Mouse (Mus musculus) c-Kit-positive CD71-negative TER-119-negative erythroid progenitor cells, embryonic 14.5 days (primary cell): ENCODE results near the gene Gpc6.

Experiments used
- DNase-seq: peaks from one replicate; pipeline ENCODE4 v3.0.0-alpha.2; 2013; ENCODE audit warnings: low read depth

Gene Gpc6

DNA sequence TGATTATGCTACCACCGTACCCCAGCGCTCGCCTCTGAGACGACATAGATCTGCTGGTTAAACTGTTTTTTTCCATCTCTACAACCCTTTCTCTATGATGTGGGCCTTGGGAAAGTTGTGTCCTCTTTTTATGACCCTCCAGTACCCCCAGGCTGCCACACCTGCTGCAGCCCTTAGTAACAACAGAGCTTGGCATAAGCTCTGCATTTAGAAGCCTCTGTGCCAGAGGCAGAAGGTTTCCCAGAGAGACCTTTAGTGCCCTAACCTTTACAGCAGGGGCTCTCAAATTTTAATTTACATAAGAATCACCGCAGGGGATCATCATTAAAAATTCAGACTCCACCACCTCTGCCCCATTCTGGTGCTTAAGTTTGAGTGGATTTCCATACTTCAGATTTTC lies 875.3 kb downstream of the Gpc6 start:
- DNase-seq = no peak

DNA sequence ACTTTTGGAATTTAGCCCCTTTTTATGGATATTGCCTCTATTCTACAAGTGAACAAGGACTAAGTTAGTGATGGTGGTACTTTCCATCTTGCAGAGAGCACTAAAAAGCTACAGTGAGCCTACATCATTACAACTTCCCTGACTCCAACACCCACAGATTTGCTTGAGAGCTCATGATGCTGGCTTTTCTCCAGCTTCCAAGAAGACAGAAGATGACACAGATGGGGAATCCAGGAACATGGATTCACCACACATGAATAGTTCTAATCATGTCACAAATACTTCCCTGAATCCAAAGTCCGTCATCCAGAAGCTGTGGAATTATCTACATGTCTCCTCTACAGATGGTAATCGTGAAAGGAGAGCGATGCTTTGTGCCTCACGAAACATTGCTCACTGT lies 882.7 kb downstream of the Gpc6 start:
- DNase-seq = no peak

DNA sequence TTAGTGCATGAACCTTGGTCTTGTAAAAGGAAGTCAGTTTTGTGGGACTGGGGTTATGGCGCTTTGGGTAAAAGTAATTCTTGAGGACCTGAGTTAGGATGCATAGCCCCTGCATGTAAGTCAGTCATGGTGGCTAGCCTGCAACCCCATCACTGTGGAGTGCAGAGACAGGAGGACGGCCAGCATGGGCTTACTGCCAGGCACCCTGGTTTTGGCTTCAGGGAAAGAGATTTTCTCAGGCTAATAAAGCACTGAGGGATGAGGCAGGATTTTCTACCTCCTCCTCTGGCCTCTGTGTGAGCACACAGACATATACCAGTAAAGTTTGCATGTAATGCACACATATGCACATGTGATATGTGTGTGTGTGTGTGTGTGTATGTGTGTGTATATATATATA lies 883.2 kb downstream of the Gpc6 start:
- no peak for DNase-seq

DNA sequence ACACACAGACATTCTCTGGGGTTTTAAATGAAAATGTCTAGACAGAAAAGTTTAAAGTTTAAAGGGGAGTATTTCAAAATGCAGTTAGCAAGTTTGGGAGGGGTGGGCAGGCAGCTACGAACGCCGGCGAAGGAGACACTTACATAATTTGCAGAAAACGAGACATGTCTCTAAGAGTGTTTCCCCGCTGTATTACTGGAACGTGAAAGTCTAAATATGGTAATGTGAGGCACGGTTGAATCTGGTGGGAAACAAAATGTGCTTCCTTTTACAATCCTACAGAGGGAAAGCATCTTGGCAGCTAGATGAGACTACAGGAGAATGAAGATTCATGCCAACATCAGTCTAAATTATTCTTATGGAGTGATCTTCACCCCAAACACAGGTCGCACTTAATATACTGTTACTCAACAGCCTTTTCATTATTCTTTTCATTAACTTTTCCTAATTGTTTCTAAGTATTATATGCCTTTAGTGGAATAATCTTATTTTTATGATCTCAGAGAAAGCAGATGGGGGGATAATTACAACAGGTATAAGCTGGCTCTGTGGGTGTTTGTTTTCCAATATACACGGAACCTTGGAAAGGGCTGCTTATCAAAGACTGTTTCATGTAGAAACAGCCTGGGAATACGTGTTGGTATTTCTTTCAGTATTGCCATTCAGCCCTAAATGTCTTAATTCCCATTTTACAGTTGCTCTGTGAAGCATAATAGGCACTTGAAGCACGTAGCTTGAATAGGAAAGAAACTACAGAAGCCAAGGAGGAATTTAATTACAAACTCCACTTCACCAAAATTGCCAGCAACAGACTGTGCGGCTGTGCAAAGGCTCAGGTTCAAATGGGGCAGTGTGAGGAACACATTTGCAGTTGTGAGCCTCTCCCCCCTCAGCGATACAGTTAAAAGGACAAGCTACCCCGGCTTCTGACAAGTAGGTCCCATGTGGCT lies 885.5 kb downstream of the Gpc6 start:
- no peak for DNase-seq

DNA sequence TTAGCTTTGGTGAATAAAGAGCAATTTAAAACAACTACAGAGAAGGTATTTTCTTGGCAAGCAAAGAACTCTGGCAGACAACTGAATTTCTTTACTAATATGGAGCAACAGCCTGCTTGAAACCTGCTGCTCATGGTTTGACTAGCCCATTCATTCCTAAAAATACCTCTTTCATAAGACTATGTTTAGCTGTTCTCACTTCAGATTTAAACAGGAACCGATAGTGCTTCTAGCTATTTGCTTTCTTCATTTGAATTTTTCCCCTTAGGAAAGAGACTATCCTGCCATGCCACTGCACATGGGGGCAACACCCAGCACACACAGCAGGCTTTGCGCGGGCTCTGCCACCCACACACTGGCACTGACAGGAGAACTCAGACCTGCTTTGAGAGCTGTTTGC lies 888.4 kb downstream of the Gpc6 start:
- DNase-seq = no peak

DNA sequence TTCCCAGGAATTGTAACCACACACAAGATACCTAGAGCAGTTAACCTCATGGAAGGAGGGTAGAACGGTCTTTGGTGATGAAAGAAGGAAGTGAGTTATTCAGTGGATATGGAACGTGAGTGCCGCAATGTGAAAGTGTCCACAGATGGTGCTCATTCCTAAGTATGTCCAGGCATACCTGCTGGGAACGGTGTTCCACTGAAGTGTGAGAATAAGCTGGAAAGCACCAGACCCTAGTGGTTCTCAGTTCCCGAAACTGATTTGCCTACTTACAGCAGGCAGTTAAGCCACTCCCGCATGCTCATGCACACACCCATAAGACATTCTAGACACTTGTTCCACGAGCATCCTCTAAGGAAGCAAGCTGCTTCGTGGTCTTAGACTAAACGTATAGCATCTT lies 890.9 kb downstream of the Gpc6 start:
- DNase-seq = no peak

DNA sequence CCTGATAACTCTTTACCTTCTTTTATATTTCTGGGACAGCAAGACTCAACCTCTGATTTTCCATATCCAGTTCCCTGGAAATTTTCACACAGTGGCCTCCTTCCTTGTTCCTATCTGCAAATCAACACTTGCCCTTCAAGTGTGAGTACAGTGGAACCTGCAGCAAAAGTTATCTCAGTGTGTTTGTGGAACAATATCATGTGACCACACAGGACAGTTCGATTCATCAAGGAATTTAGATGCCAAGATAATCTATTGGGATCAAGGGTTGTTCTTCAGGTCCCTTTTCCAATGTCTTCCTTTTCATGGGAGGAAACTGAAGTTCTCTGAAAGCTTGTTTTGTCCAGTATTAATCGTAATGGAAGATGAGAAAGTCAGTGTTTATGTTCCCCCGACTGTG lies 891.6 kb downstream of the Gpc6 start:
- DNase-seq = no peak

DNA sequence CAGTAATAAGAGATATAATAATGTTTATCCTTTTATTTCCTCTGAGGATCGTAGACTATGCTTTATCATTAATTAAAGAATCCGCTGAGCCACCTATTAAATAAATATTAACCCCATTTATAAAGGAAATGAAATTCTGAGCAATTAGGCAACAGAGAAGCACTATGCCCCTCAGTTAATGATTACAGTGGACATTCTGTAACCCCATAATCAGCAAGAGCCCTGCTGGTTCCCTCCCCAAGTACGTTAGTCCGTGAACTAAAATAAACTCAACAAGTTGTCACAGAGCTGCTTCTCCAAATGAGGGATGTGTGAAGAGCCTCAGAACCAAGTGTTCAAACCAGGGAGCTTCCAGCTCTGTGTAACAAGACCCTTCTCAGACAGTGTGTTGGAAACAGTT lies 892.1 kb downstream of the Gpc6 start:
- DNase-seq = no peak

DNA sequence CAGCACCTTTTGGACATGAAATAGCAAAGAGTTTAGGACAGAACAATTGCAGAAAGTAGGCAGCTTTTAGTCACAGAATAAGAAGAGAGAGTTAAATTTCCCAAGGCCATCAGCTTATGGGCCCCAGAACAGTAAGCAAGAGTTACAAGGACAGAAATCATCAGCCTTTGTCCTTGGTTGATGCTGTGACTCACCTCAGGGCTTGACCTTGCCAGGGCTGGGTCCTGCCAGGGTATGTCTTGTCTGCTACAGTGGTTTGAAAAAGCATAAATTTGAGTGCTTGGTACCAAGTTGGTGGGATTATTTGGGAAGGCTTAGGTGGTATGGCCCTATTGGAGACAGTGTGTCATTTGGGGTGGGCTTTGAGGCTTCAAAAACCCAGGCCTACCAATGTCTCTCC lies 899.4 kb downstream of the Gpc6 start:
- DNase-seq = no peak

DNA sequence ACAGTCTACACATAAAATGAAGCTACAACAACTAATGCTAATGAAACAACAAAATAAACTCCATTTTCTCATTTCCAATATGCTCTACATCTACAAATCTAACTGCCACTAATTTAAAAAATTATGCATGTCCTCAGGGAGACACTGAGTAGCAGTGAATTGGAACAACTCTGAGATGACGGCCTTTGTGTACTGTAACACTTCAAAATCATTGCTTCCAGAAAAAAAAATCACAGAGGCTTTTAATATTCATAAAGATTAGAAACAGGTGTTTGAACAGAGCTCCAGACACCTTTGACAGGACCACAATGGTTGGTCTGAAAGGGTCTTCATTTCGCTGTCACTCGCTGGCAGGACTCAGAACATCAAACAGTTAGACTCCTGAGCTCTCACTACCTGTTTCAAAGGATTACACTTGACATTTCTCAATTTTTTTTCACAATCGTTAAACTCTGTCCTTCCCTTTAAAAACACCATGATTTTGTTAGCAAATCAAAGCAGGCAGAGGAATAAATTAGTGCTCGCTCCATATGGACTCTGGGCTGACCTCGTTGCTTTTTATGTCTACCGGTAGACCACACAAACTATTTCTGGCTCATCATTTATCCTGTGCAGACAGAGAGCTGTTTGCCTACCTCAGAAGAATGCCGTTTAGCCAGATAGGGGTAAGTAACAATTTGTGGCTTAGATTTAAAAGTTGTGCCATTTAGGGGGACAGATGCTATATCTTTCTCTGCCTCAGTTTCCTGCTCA lies 901.4 kb downstream of the Gpc6 start:
- no peak for DNase-seq

DNA sequence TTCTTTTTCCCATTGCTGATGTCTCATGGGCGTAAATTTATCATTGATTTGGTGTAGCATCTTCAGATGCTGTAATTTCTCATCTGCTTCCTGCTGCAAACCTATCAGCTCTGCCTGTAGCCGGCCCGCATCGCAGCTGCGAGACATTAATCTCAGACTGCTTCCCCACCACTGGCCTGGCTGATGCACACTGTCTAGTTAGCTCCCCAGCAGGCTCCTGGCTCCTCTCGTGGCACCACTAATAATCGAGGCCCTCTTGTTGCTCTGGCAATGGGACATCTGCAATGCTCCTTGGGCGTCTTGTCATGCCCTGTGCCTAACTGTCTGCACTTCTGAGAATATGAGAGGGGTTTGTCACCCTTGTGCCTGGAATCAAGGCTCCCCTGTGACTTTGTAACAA lies 906.2 kb downstream of the Gpc6 start:
- no peak for DNase-seq

DNA sequence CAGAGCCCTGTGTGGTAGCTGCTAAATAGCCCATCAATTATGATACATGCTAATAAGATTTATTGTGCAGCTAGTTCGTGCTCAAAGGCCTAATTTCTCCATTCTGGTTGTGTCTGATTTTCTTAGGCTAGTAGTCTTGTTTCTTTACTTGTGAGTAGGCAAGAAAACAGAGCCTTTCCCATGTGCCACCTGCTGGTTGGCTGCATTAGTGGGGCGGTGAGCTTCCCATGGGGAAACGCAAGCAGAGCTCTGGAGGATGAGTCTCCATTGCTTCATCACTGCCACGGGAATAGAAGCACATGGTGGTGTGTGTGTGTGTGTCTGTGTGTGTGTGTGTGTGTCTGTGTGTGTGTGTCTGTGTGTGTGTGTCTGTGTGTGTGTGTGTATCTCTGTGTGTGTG lies 906.6 kb downstream of the Gpc6 start:
- no peak for DNase-seq

DNA sequence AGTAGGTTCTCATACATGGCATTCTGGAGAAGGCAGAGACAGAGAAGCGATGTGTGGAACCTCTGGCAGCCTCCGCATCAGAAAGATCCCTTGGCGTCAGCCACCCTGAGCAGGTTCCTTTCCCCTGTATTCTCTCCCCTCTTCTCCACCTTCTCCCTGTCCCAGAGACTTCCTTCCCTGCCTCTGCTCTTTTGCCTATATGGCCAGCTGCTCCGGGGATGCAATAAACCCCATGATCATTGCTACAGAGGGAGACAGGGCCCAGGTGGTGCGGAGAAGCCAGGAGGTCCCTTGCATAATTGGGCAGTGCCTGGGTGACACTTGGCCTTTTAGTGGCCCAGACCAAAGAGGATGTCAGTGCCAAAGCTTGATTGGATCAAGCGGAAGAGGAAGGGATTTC lies 910.4 kb downstream of the Gpc6 start:
- DNase-seq = no peak

DNA sequence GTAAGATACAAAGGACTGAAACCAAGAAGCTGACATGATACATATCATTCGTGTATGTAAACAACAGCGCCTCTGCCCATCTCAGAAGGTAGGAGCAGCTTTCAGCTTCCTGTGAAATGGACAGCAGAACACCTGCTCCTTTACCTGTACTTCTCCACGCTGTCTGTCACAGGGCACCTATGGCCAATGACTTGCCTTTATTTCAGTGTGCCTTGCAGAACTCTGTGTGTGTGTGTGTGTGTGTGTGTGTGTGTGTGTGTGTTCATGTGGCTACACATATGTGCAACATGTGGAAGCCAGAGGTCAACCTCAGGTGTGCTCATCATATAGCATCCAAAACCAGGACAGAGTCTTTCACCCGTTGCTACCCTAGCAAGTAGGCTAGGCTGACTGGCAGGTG lies 911.9 kb downstream of the Gpc6 start:
- no peak for DNase-seq

DNA sequence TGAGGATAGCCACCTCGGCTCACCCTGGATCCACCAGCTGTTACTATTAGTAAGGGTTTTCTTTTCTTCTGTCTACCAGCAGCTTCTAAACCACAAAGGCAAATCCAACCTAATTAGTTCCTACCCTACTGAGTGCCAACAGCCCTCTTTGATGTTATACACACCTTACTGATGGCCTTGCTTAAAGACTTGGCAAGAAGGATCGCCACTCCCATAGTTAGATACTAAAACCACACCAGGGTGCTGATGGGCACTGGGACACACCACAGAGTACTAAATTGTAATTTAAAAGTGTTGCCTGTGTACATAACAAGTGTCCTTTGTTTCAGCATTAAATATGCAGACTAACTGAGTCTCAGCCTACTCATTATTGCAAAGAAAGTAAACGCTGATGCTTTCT lies 912.6 kb downstream of the Gpc6 start:
- DNase-seq = no peak

DNA sequence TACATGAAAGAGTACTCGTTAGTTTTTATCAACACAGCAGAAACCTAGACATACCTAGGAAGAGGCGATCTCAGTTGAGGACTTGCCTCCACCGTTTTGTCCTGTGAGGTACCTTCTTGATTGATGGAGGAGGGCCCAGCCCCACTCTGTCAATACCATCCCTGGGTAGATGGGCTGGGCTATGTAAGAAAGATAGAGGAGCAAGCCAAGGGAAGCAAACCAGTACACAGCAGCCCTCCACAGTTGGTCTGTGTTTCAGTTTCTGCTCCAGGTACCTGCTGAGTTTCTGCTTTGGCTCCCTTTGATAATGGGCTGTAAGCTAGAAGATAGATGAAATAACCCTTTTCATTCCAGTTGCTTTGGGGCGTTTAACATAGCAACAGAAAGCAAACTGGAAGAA lies 916.1 kb downstream of the Gpc6 start:
- DNase-seq = no peak

DNA sequence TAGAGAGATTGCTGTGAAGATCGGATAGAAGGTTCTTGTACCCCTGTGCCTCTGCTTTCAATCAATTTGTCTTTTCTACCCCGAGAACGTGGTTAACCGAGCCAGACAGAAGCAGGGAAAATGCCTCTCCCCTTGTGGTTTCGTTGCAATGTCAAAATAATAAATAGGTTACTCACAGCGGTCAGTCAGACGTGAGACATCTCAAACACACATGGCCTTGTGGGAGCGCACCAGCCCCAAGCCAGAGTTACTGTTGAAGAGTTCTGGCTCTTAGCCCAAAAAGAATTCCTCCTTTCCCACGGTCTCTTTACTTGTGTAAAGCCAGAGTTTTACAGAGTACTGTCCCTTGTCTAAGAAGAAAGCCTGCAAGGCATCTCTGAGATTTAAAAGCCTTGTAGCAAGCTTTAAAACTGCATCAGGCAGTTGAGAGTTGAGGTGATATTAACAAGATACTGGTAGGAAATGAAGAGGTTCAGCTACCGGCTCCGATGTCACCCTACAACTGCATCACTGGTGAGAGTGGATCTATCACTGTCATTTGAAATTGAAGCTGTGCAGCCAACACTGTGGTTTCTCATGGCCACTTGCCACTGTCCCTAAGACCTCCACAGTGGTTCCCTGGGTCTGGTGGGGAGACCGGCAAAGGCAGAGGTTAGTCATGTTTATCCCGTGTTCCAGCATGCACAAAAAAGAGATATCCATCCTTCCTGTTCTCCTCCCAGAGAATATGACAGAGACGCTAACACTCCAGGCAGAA lies 916.9 kb downstream of the Gpc6 start:
- no peak for DNase-seq

DNA sequence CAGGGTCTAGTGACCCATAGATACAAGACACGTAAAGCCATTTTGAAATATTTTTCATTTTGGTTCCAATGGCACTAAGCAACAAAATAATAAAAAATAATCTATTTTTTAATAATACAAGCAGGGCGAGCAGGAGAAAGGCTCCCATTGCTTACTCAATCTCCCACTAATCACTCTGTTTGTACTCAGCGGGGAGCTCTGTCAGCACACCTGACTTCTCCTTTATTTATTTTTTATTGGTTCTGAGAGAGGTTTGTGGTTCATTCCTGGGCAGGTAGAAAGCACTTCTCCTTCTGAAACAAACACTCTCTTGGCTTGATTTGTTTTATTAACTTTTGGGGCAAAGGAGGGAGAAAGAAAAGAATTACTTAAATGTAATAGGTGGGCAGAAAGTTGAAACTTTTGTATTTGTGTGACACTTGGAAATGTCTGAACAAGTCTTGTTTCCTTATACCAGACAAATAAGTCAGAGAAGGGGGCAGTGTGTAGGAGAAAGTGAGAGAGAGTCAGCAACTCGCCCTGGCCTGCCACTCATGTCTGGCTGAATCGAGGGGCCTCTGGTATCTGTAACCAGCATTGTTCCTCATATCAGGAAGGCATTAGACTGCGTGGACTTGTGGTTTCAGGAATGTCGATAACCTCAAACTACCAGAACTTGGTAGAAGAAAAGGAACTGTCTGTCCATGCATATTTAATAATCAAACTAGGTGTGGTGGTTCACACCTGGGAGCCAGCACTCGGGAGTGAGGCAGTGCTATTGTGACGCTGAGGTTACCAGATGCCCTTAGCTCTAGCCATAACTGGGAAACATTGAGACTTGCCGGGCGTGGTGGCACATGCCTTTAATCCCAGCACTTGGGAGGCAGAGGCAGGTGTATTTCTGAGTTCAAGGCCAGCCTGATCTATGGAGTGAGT lies 924.7 kb downstream of the Gpc6 start:
- no peak for DNase-seq

DNA sequence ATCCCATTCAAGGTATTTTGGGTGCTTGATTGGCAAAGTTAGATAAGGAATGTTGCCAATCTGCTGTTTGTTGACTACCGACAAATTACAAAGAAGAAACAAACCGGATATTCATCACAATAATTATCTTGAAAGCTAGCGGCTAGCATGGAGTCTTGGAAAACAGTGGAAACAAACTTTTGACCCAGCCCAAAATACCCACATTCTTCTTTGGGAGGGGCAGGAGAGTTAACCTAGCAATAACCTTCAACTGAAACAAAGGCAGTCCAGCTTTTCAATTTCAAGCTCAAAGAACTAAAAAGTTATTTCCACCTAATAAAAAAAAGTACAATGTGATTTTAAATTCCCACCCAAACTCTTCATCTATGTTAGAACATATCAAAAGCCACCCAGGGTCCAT lies 927.2 kb downstream of the Gpc6 start:
- DNase-seq = no peak

DNA sequence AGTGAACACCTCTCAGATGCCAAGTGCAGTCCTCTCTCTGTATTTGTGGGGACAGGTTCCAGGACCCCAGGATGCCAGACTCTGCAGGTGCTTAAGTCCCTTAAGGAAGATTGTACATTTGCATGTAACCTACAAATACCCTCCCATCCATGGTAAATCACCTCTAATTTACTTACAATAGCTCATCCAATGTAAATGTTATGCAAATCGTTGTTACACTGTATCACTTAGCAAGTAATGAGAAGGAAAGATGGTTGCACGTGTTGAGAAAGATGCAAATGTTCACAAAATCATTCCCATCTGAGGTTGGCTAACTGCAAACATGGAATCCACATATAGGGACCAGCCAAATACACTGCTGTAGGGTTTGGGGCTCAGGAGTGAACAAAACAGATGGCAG lies 927.7 kb downstream of the Gpc6 start:
- no peak for DNase-seq

DNA sequence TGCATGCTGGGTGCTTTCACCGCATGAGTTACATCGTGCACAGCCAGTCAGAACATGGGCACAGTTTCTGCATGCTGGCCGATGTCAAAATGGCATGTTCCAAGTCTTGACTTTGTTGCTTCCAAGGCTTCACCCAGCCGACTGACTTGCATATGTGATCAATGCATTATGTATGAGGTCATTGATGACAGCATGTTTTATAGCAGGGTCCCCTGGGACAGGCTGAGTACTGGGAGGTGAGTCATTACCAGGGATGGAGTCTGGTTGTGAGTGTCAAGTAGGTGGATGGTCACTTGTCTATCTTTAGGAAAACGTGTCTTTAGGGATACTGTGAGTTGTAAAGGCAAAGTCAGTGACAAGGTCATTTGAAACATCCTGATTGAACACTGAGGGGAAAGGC lies 929.4 kb downstream of the Gpc6 start:
- DNase-seq = no peak

DNA sequence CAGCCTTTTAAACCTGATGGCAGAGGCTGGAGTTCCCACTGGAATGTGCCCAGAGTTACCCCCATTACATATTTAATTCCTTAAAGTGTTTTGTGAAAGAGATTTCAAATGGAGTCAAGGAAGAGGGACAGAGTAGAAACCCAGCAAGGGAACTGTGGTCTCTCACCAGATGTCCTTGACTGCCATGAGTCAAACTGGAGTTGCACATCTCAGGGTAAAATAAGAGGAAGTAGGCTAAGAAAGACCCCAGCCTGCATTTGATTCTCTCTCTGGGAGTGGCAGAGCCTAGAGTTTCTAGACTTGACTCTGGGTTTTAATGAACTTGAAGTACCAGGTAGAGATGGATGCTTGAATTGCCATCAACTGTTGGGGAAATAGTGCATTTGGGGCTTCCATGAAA lies 946.2 kb downstream of the Gpc6 start:
- DNase-seq = no peak
